In genomic region chr3:83763551-83764548, GRCm38 (mm10) we compare ENCODE assay signal across 9 mouse cellular contexts. TPM values are rescaled to one million over a fixed set of nuclear protein-coding genes. Genes with fewer than 3 reads are reported as not detected.
DNase-seq lines count a peak whose midpoint lies in the region; ATAC-seq lines count a peak whose summit lies in the region.
"Had no signal": no experiment of that assay in that cellular context is flagged by ENCODE, and none has a peak within 500 bp of the region (broad histone marks: within the 10 kb centered on the region; RNA-seq: fewer than 3 reads in every experiment).

No protein-coding gene starts in this region.

- peak; percentile 85 for ATAC-seq in forebrain, embryonic 15.5 days (replicated peaks)
- peak; percentile 57; the same call in 1 of the 2 replicates for ATAC-seq in liver, embryonic 12.5 days
- peak; percentile 66; the same call in 1 of the 2 replicates for ATAC-seq in stomach, embryonic 16.5 days (ENCODE audit: insufficient read depth, low FRiP score)

- intact Hi-C loops in heart, postnatal 10 days (cut with DNase I) = loop anchor here (2.0 to 10.0 kb wide), 5 partner anchors 269 to 769 kb away; no protein-coding TSS in a partner anchor

- no peaks in the 10 kb centered on the region for H3K36me3 ChIP-seq in forebrain, embryonic 15.5 days
- no peaks in the 10 kb centered on the region for H3K36me3 ChIP-seq in liver, embryonic 12.5 days
- no peaks in the 10 kb centered on the region for H3K36me3 ChIP-seq in stomach, embryonic 16.5 days (ENCODE audit: control insufficient read depth, insufficient read depth, low read length)

- H3K27ac ChIP-seq in forebrain, embryonic 15.5 days (replicated peaks) = no peak overlapping the region
- H3K27ac ChIP-seq in liver, embryonic 12.5 days = no peak overlapping the region
- no peak overlapping the region for H3K27ac ChIP-seq in stomach, embryonic 16.5 days (ENCODE audit: low read length)

- H3K9ac ChIP-seq in forebrain, embryonic 15.5 days (replicated peaks) = peak overlapping the region; percentile 58
- H3K9ac ChIP-seq in liver, embryonic 12.5 days = no peak overlapping the region
- H3K9ac ChIP-seq in stomach, embryonic 16.5 days (ENCODE audit: low read length) = peak overlapping the region; percentile 67

- peak; percentile 22 to 57 for DNase-seq in spleen, adult 18-20 months
- DNase-seq in spleen, adult 12 weeks (ENCODE audit: low spot score) = no peak
- peak; percentile 85 to 88 for DNase-seq in heart, postnatal 10 days
- DNase-seq in kidney, postnatal 36 days = peak; percentile 67 to 81
- peak; percentile 61 for DNase-seq in naive thymus-derived CD4-positive, alpha-beta T cell, adult 2 months (ENCODE audit: low read depth)

- 10% methylated on average over 40 of the region's 40 CpGs for WGBS in forebrain, embryonic 15.5 days
- 7% methylated on average over 40 of the region's 40 CpGs for WGBS in liver, embryonic 12.5 days (ENCODE audit: insufficient replicate concordance)
- 7% methylated on average over 40 of the region's 40 CpGs for WGBS in stomach, embryonic 16.5 days

- H3K4me2 ChIP-seq in forebrain, embryonic 15.5 days (replicated peaks) = peak overlapping the region; percentile 71
- H3K4me2 ChIP-seq in liver, embryonic 12.5 days = peak overlapping the region; percentile 58
- H3K4me2 ChIP-seq in stomach, embryonic 16.5 days (ENCODE audit: low read depth, low read length) = peak overlapping the region; percentile 89

- H3K27me3 ChIP-seq in forebrain, embryonic 15.5 days = no peaks in the 10 kb centered on the region
- peaks cover 66% of the 10 kb centered on the region for H3K27me3 ChIP-seq in liver, embryonic 12.5 days (replicated peaks)
- peaks cover 21% of the 10 kb centered on the region for H3K27me3 ChIP-seq in stomach, embryonic 16.5 days (ENCODE audit: control insufficient read depth, insufficient read depth, low read length)

- H3K9me3 ChIP-seq in forebrain, embryonic 15.5 days = no peaks in the 10 kb centered on the region
- H3K9me3 ChIP-seq in liver, embryonic 12.5 days (replicated peaks) = no peaks in the 10 kb centered on the region
- H3K9me3 ChIP-seq in stomach, embryonic 16.5 days (replicated peaks; ENCODE audit: control insufficient read depth, low read length) = no peaks in the 10 kb centered on the region

- H3K4me3 ChIP-seq in forebrain, embryonic 15.5 days = peak overlapping the region; percentile 47
- H3K4me3 ChIP-seq in liver, embryonic 12.5 days = peak overlapping the region; percentile 18
- peak overlapping the region; percentile 47 for H3K4me3 ChIP-seq in stomach, embryonic 16.5 days (replicated peaks; ENCODE audit: low read length)

- H3K4me1 ChIP-seq in forebrain, embryonic 15.5 days = peaks cover 32% of the 10 kb centered on the region
- H3K4me1 ChIP-seq in liver, embryonic 12.5 days = 0 out of 2 replicates have a peak, but pooled peaks cover 7% of the 10 kb centered on the region
- H3K4me1 ChIP-seq in stomach, embryonic 16.5 days (ENCODE audit: control insufficient read depth, insufficient read depth, low read length) = peaks cover 13% of the 10 kb centered on the region

RNA-seq across cellular contexts. Expression of gene Sfrp2, which starts 2.3 kb away (rescaled TPM):
- polyA plus RNA-seq in forebrain, embryonic 15.5 days (2015; fragmentation: Nextera tagmentation; extraction: Ambion mirVana) = 39.4 and 40.1 TPM in 2 replicates
- 10 to 100 TPM; 30.0 to 31.8 TPM for total RNA-seq in heart, postnatal 10 days (2021)
- polyA plus RNA-seq in liver, embryonic 12.5 days (2016; fragmentation: Nextera tagmentation; extraction: Ambion mirVana) = 10.9 and 13.4 TPM in 2 replicates
- polyA plus RNA-seq in stomach, embryonic 16.5 days (2015; fragmentation: Nextera tagmentation; extraction: Ambion mirVana) = 129 and 137 TPM in 2 replicates
- total RNA-seq: MEL had no signal
